Mouse (Mus musculus): ENCODE data around the gene Gm11084. TPM values are rescaled to one million over a fixed set of nuclear protein-coding genes. Genes with fewer than 3 reads are reported as not detected.

The Gm11084 gene
- not detected in 2 replicates for polyA plus RNA-seq (2012; rRNA removed)

- H3K4me1 ChIP-seq (replicated peaks; ENCODE audit: control insufficient read depth, insufficient read depth, low read length): peaks cover 3% of the 10 kb centered on the region
- no peak for DNase-seq
- no peak within 1 kb of the TSS for H3K4me3 ChIP-seq (ENCODE audit: control insufficient read depth, insufficient read depth, low read length)
- H3K27me3 ChIP-seq (ENCODE audit: control insufficient read depth, insufficient read depth, low read length): no peaks in the 10 kb centered on the region
- H3K27ac ChIP-seq (ENCODE audit: control insufficient read depth, insufficient read depth, low read length): no peak within 1 kb of the TSS
- no peak for TF ChIP-seq POLR2A (IDR thresholded peaks at IDR 0.05; ENCODE audit: control insufficient read depth, extremely low read depth, insufficient read depth, low read length, poor library complexity)
- TF ChIP-seq CTCF (IDR thresholded peaks at IDR 0.05; ENCODE audit: borderline replicate concordance, control insufficient read depth, extremely low read depth, insufficient read depth, low read length, poor library complexity): no peak
- no peaks in the 10 kb centered on the region; the same call in 1 of the 2 replicates for H3K36me3 ChIP-seq (ENCODE audit: control insufficient read depth, insufficient read depth, low read length)
- 97% methylated on average over 5 of the region's 5 CpGs for WGBS
These were observed at the start of gene Gm11084 for GRCm38 (mm10) chr2:72986616-72987015. Gene Gm11084, minus strand, starts transcription at chr2:72986716.

DNA sequence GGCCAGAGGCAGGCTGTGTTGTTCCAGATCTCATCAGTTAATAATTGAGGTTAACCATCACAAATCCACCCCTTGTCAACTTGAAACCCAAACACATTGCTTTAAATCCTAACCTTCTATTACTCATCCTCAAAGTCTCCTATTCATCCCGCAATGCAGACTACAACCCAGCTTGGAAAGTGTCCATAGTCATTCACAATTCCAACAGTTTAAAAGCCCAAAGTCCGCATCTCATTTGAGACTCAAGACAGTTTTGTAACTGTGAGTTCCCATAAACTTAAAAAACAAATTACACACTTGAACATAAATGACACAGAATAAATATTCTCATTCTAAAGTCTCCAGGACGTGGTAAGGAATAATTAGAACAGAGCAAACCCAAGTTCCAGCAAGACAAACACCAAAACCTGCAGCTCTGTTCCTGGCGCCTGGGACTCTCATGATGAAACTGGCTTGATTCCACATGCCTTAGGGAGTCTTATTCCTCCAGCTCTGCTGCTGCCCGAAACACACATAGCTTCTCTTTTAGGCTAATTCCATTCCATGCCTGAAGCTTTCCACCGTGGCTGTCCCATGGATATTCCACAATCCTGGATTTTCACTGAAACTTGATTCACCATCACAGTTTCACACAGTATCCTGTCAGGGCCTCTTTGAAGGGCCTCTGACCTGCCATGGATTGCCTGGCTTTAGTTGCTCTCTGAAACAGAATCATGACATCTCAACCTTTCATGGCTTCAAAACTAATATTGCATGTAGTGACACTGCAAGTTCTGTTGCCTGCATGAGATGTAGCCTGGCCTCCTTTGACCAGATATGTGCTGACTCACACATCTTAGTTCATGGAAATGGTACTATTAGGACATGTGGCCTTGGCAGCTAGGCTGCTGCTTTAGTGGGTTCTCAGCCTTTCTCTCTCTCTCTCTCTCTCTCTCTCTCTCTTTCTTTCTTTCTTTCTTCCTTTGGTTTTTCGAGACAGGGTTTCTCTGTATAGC lies 44.8 kb upstream of the Gm11084 start:
- WGBS: 91% methylated on average over 7 of the region's 7 CpGs
- H3K27me3 ChIP-seq (ENCODE audit: control insufficient read depth, insufficient read depth, low read length): no peaks in the 10 kb centered on the region
- DNase-seq: no peak
- no peaks in the 10 kb centered on the region for H3K4me1 ChIP-seq (replicated peaks; ENCODE audit: control insufficient read depth, insufficient read depth, low read length)
- TF ChIP-seq POLR2A (IDR thresholded peaks at IDR 0.05; ENCODE audit: control insufficient read depth, extremely low read depth, insufficient read depth, low read length, poor library complexity) (no peak), CTCF (IDR thresholded peaks at IDR 0.05; ENCODE audit: borderline replicate concordance, control insufficient read depth, extremely low read depth, insufficient read depth, low read length, poor library complexity) (no peak)
- no peaks in the 10 kb centered on the region for H3K36me3 ChIP-seq (ENCODE audit: control insufficient read depth, insufficient read depth, low read length)
- H3K4me3 ChIP-seq (ENCODE audit: control insufficient read depth, insufficient read depth, low read length): no peak overlapping the region
- no peak overlapping the region for H3K27ac ChIP-seq (ENCODE audit: control insufficient read depth, insufficient read depth, low read length)

DNA sequence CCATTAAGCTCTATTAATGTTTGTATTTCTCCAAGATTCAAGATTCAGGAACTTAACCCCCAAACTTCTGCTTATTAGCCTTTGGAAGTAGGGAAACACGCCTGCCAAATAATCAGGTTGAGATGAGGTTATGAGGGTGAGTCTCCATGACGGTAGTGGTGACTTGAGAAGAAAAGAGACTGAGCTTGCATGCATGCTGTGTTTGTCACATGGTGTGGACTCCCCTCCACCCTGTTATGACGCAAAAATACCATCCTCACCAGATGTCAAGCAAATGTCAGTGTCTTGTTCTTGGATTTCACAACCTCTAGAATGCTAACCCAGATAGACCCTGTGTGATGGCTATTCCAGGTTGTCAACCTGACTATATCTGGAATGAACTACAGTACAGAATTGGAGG lies 43.3 kb upstream of the Gm11084 start:
- TF ChIP-seq POLR2A (IDR thresholded peaks at IDR 0.05; ENCODE audit: control insufficient read depth, extremely low read depth, insufficient read depth, low read length, poor library complexity) (no peak), CTCF (IDR thresholded peaks at IDR 0.05; ENCODE audit: borderline replicate concordance, control insufficient read depth, extremely low read depth, insufficient read depth, low read length, poor library complexity) (no peak)
- Histone ChIP-seq H3K27ac (ENCODE audit: control insufficient read depth, insufficient read depth, low read length) (no peak overlapping the region), H3K27me3 (ENCODE audit: control insufficient read depth, insufficient read depth, low read length) (no peaks in the 10 kb centered on the region), H3K4me3 (ENCODE audit: control insufficient read depth, insufficient read depth, low read length) (no peak overlapping the region), H3K4me1 (replicated peaks; ENCODE audit: control insufficient read depth, insufficient read depth, low read length) (no peaks in the 10 kb centered on the region), H3K36me3 (ENCODE audit: control insufficient read depth, insufficient read depth, low read length) (no peaks in the 10 kb centered on the region)
- DNase-seq: no peak
- WGBS: 95% methylated on average over 3 of the region's 3 CpGs

DNA sequence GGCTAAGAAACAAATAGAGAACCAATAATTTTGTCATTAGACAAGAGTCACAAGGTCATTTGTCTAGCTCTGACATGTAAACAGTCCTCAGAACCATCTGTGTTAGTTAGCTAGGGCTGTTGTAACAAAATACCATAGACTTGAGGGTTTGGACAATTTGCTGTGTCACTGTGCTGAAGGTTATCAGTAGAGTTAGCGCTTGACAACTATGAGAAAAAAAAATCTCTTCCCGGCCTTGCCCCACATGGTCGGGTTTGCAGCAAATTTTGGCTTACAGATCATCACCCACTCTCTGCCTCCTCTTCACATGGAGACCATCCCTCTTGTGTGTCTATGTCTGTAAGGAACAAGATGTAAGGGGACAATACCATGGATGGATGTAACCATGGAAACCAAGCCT lies 41.5 kb upstream of the Gm11084 start:
- 96% methylated on average over 3 of the region's 3 CpGs for WGBS
- TF ChIP-seq CTCF (IDR thresholded peaks at IDR 0.05; ENCODE audit: borderline replicate concordance, control insufficient read depth, extremely low read depth, insufficient read depth, low read length, poor library complexity) (no peak), POLR2A (IDR thresholded peaks at IDR 0.05; ENCODE audit: control insufficient read depth, extremely low read depth, insufficient read depth, low read length, poor library complexity) (no peak)
- H3K36me3 ChIP-seq (ENCODE audit: control insufficient read depth, insufficient read depth, low read length): no peaks in the 10 kb centered on the region
- H3K27ac ChIP-seq (ENCODE audit: control insufficient read depth, insufficient read depth, low read length): no peak overlapping the region
- H3K4me1 ChIP-seq (replicated peaks; ENCODE audit: control insufficient read depth, insufficient read depth, low read length): no peaks in the 10 kb centered on the region
- H3K27me3 ChIP-seq (ENCODE audit: control insufficient read depth, insufficient read depth, low read length): no peaks in the 10 kb centered on the region
- no peak overlapping the region for H3K4me3 ChIP-seq (ENCODE audit: control insufficient read depth, insufficient read depth, low read length)
- DNase-seq: no peak

DNA sequence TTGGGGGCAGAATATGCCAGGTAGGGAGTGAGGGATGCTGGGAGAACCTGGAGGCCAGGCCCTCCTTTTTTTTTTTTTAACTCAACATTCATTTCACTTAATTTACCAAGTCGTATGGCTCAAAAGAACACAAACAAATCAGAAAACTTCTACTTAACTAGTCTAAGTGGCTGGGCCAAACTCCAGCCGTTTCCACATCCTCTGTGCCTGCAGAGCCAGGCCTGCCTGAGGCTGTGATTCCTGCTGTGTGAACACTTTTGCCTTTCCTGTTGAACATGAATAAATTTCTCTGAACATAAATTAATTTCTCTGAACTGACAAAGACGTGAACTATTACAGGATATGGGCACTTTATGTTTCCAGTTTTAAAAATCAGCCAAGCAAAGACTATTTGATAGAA lies 40.6 kb upstream of the Gm11084 start:
- no peak for DNase-seq
- H3K27ac ChIP-seq (ENCODE audit: control insufficient read depth, insufficient read depth, low read length): no peak overlapping the region
- no peak overlapping the region for H3K4me3 ChIP-seq (ENCODE audit: control insufficient read depth, insufficient read depth, low read length)
- no peaks in the 10 kb centered on the region for H3K4me1 ChIP-seq (replicated peaks; ENCODE audit: control insufficient read depth, insufficient read depth, low read length)
- 78% methylated on average over 3 of the region's 3 CpGs for WGBS
- H3K27me3 ChIP-seq (ENCODE audit: control insufficient read depth, insufficient read depth, low read length): no peaks in the 10 kb centered on the region
- H3K36me3 ChIP-seq (ENCODE audit: control insufficient read depth, insufficient read depth, low read length): no peaks in the 10 kb centered on the region
- TF ChIP-seq CTCF (IDR thresholded peaks at IDR 0.05; ENCODE audit: borderline replicate concordance, control insufficient read depth, extremely low read depth, insufficient read depth, low read length, poor library complexity): no peak
- no peak for TF ChIP-seq POLR2A (IDR thresholded peaks at IDR 0.05; ENCODE audit: control insufficient read depth, extremely low read depth, insufficient read depth, low read length, poor library complexity)

- Histone ChIP-seq H3K27ac (ENCODE audit: control insufficient read depth, insufficient read depth, low read length) (no peak overlapping the region), H3K4me3 (ENCODE audit: control insufficient read depth, insufficient read depth, low read length) (no peak overlapping the region), H3K27me3 (ENCODE audit: control insufficient read depth, insufficient read depth, low read length) (no peaks in the 10 kb centered on the region), H3K4me1 (replicated peaks; ENCODE audit: control insufficient read depth, insufficient read depth, low read length) (no peaks in the 10 kb centered on the region), H3K36me3 (ENCODE audit: control insufficient read depth, insufficient read depth, low read length) (no peaks in the 10 kb centered on the region)
- 61% methylated on average over 6 of the region's 6 CpGs for WGBS
- DNase-seq: no peak
- no peak for TF ChIP-seq CTCF (IDR thresholded peaks at IDR 0.05; ENCODE audit: borderline replicate concordance, control insufficient read depth, extremely low read depth, insufficient read depth, low read length, poor library complexity)
These were observed 37.3 kb upstream of the Gm11084 start for GRCm38 (mm10) chr2:73023803-73024202.

Data from thymus, adult 2 months (tissue).